Mouse (Mus musculus) heart, adult 2 months (tissue): ENCODE results near the gene Klf9. TPM values are rescaled to one million over a fixed set of nuclear protein-coding genes. Genes with fewer than 3 reads are reported as not detected.

ENCODE experiments used
- DNase-seq, 2 experiments: peaks; one replicate each; pipeline ENCODE4 v3.0.0; 2021
- H3K27ac ChIP-seq: fragments of 200-600 bp; 2 replicates; pipeline ENCODE4 v1.8.1; 2022
- H3K27me3 ChIP-seq: fragments of 200-500 bp; 2 replicates; pipeline ENCODE4 v1.6.1; 2012; ENCODE audit warnings: mild to moderate bottlenecking, low read length, inconsistent platforms, mixed read lengths; ENCODE audit not compliant: control insufficient read depth, insufficient read depth
- H3K36me3 ChIP-seq: fragments of 200-500 bp; 2 replicates; pipeline ENCODE4 v1.6.1; 2012; ENCODE audit warnings: low read length, inconsistent platforms; ENCODE audit not compliant: control insufficient read depth, insufficient read depth
- H3K4me1 ChIP-seq: fragments of 200-500 bp; 2 replicates; pipeline ENCODE4 v1.6.1; 2011; ENCODE audit warnings: low read length; ENCODE audit not compliant: control insufficient read depth, insufficient read depth
- H3K4me3 ChIP-seq: fragments of 200-600 bp; 2 replicates; pipeline ENCODE4 v1.8.1; 2022
- H3K79me2 ChIP-seq: fragments of 200-500 bp; replicated peaks from 2 replicates; pipeline ENCODE4 v1.6.1; 2012; ENCODE audit warnings: mild to moderate bottlenecking, inconsistent platforms, low read length, moderate library complexity, mixed read lengths; ENCODE audit not compliant: control insufficient read depth, insufficient read depth
- H3K9ac ChIP-seq: fragments of 200-500 bp; 2 replicates; pipeline ENCODE4 v1.6.1; 2012; ENCODE audit warnings: low read depth, mild to moderate bottlenecking, control low read depth, inconsistent platforms, low read length, mixed read lengths
- CTCF ChIP-seq: fragments of 200-600 bp; IDR thresholded peaks from 2 replicates; pipeline ENCODE4 v1.8.1; 2022; ENCODE audit warnings: antibody characterized with exemption, mild to moderate bottlenecking, moderate library complexity
- EP300 ChIP-seq: fragments of 200-500 bp; IDR thresholded peaks from 2 replicates; pipeline ENCODE4 v1.6.1; 2011; ENCODE audit warnings: low read depth, low read length, control low read depth; ENCODE audit not compliant: insufficient read depth
- POLR2A ChIP-seq: fragments of 200-500 bp; IDR thresholded peaks from 2 replicates; pipeline ENCODE4 v1.6.1; 2011; ENCODE audit warnings: mild to moderate bottlenecking, low read depth, low read length, control low read depth; ENCODE audit not compliant: insufficient read depth
- WGBS: fragments of 180-500 bp; shearing (Covaris S2); methylation state at CpG from one replicate; pipeline ENCODE4 v1.1.7; 2018; 5-methylcytosine and 5-hydroxymethylcytosine counted together
- intact Hi-C: fragments of 180-260 bp; cut with DNase I; formaldehyde crosslinking; loops from one replicate; pipeline ENCODE4 v1.15.1; 2025
- microRNA-seq, 2 experiments: library from miRNA; unstranded; fragments of <30 nt; microRNA quantifications; one replicate each; pipeline ENCODE4 v1.2.0; 2021
- polyA plus RNA-seq: library from polyadenylated mRNA; depleted of rRNA; stranded (reverse); fragments of >200 nt; gene quantifications from 2 replicates; pipeline ENCODE4 v1.2.3, GENCODE M21; 2012; rRNA removed
- total RNA-seq, 2 experiments: library from RNA; stranded (reverse); gene quantifications; 2 replicates each; pipeline ENCODE4 v1.2.3; 2021

The Klf9 gene
- total and polyA plus RNA-seq, 3 experiments, result 40.3 to 142 (median 121) TPM

DNA sequence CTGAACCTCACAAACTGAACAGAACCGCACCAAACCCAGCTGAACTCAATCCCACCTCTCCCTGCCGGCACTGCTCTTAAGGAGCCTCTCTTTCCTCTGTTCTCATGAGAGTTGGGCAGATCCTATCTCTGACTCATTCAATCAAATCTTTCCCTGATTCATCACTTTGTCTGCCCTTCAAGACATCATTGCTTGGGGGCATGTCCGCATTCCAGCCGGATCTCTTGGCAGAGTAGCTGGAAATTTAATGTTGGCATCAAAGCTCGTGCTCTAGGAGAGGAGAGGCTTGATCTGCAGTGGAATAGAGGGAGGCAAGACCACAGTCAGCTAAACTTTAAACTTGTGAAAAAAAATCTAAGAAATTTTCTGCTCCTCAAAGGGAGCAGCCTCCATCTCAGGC is 61.1 kb downstream of the Klf9 start:
- Histone ChIP-seq H3K27me3 (no peaks in the 10 kb centered on the region), H3K36me3 (no peaks in the 10 kb centered on the region), H3K27ac (no peak overlapping the region), H3K4me1 (no peaks in the 10 kb centered on the region), H3K4me3 (no peak overlapping the region), H3K9ac (no peak overlapping the region), H3K79me2 (no peaks in the 10 kb centered on the region)
- 91% methylated on average over 5 of the region's 5 CpGs for WGBS
- no peak for DNase-seq
- intact Hi-C loops, result no loop called here
- TF ChIP-seq EP300 (no peak), POLR2A (no peak), CTCF (no peak)

DNA sequence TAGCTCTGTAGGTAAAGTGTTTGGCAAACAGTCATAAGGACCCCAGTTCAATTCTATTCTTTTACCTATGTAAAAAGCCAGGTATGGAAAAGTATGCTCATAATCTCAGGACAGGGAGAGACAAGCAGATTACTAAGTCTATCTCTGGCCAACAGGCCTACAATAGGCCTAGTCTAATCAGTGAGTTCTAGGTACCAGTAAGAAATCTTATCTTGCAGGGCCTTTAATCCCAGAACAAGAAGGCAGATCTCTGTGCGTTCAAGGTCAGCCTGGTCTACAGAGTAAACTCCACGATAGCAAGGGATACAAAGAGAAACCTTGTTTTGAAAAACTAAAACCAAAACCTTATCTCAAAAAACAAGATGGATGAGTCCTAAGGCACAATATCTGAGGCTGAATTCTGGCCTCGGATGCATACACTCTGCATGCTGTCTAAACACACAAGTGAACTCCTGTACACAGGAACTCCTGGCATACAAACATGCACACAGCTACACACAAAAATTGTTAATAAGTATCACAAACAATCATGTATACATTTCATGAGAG is 62.6 kb downstream of the Klf9 start:
- H3K36me3 ChIP-seq, result peaks cover under 1% of the 10 kb centered on the region; the same call in 1 of the 2 replicates
- no peak overlapping the region for H3K27ac ChIP-seq
- no peaks in the 10 kb centered on the region for H3K27me3 ChIP-seq
- H3K9ac ChIP-seq, result no peak overlapping the region
- DNase-seq, result no peak
- no peaks in the 10 kb centered on the region for H3K79me2 ChIP-seq
- 88% methylated on average over 3 of the region's 3 CpGs for WGBS
- intact Hi-C loops, result no loop called here
- no peak overlapping the region for H3K4me3 ChIP-seq
- TF ChIP-seq CTCF, result no peak
- TF ChIP-seq EP300, result no peak
- TF ChIP-seq POLR2A, result no peak
- no peaks in the 10 kb centered on the region for H3K4me1 ChIP-seq

DNA sequence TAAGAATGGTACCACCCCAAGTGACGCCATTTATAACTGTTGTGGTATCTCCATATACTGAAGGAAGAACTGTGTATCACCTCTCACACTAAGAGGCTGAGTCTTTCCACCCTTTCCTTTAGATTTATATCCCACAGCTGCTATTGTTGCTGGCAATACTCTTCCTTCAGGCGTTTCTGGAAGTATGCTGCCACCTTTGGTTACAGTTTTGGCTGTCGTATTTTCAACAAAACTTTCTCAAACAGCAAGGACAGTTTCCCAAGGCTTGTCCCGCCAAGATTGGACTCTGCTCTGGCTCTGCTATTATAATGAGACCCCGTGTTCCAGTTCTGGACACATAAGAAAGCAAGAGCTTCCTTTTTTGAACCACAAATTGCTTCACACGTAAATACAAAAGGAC is 70.3 kb downstream of the Klf9 start:
- Histone ChIP-seq H3K27ac (no peak overlapping the region), H3K4me1 (no peaks in the 10 kb centered on the region), H3K27me3 (no peaks in the 10 kb centered on the region), H3K36me3 (peaks cover 1% of the 10 kb centered on the region), H3K4me3 (no peak overlapping the region), H3K79me2 (no peaks in the 10 kb centered on the region), H3K9ac (no peak overlapping the region)
- DNase-seq, result no peak
- TF ChIP-seq CTCF (peak; percentile 60), EP300 (no peak)
- intact Hi-C loops, result loop anchor here (5.0 kb wide), 1 partner anchor 49 kb away; no protein-coding TSS in a partner anchor
- WGBS, result 85% methylated on average over 6 of the region's 6 CpGs

DNA sequence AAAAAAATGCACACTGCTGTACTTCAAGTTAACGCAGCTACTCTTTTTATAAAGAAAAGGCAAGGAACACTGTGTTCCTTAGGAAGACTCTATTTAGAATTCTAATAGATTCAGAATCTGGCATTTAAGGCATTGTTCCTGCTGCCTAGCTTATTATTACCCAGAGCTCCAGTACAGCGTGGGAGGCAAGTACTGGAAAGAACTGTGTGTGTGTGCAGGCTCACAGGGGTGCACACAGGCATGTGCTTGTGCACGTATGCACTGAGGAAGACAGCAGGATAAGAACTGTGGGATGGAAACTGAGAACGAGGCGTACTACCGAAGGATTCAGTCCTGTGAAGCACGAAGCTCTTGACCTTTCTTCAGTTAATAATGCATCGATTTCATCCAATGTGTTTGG is 73.3 kb downstream of the Klf9 start:
- no peaks in the 10 kb centered on the region for H3K79me2 ChIP-seq
- H3K36me3 ChIP-seq, result no peaks in the 10 kb centered on the region; the same call in 1 of the 2 replicates
- WGBS, result 96% methylated on average over 8 of the region's 8 CpGs
- H3K4me1 ChIP-seq, result no peaks in the 10 kb centered on the region
- no peak for DNase-seq
- TF ChIP-seq EP300 (no peak), POLR2A (no peak), CTCF (no peak)
- no peaks in the 10 kb centered on the region for H3K27me3 ChIP-seq
- H3K27ac ChIP-seq, result no peak overlapping the region
- H3K9ac ChIP-seq, result no peak overlapping the region
- H3K4me3 ChIP-seq, result no peak overlapping the region
- intact Hi-C loops, result loop anchor here (5.0 kb wide), 1 partner anchor 52 kb away; no protein-coding TSS in a partner anchor

Small RNA genes within 50 kb of the gene (microRNA-seq; reads per million reads assigned to microRNA genes)
- gene Mir1192, result 0 reads per million in 2 experiments

Other genes starting within 250 kb of the Klf9 start
- 10 to 100 TPM; 20.2 to 21.3 TPM for gene Smc5, start 132.7 kb downstream of the Klf9 start, total RNA-seq
- 3.7 and 7.8 TPM in 2 replicates for gene Smc5, start 132.7 kb downstream of the Klf9 start, polyA plus RNA-seq